Mouse (Mus musculus) neutrophil, adult 65 days (primary cell): ENCODE measurements around the gene Fads3. TPM values are rescaled to one million over a fixed set of nuclear protein-coding genes. Genes with fewer than 3 reads are reported as not detected.

Experiments used
- total RNA-seq: library from RNA; stranded (reverse); gene quantifications from 2 replicates; pipeline ENCODE4 v1.2.4, GENCODE M21; 2023

Gene Fads3
- total RNA-seq, result 1.7 and 2.1 TPM in 2 replicates

DNA sequence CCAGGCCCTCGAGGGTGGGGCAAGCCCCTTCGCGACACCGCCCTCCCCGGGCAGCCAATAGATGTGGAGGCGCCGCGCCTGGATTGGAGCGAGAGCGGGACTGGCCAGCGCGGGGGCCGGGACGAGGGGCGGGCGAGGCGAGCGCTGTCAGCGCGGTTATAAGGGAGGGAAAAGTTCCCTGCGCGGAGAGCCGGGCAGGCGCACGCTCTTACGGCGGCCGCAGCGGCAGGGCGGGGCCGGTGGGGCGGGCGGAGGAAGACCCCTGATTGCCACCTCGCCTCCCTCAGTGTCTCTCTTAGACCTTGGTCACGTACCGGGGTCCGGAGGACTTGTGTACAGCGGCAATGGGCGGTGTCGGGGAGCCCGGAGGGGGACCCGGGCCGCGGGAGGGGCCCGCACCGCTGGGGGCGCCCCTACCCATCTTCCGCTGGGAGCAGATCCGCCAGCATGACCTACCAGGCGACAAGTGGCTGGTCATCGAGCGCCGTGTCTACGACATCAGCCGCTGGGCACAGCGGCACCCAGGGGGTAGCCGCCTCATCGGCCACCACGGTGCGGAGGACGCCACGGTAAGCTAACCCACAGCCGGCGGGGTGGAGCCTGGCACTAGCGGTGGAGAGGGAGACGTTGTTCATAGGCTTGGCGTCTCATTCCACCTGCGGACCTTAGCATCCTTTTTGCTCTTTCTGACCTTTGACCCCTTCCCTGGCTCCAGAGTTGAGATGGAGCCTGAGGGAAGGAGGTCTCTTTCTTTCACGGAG, at the start of gene Fads3:
TSS of gene Fads3 (plus strand) at position 182 of the 761 bp plus-strand sequence.

GRCm38 (mm10) chr19:10001206-10001969, 40.0 kb upstream of the Fads3 start, which contains the start of the genes Best1 and Rab3il1:
TSS of gene Best1 (minus strand) at chr19:10001633.
TSS of gene Rab3il1 (plus strand) at chr19:10001669.

DNA sequence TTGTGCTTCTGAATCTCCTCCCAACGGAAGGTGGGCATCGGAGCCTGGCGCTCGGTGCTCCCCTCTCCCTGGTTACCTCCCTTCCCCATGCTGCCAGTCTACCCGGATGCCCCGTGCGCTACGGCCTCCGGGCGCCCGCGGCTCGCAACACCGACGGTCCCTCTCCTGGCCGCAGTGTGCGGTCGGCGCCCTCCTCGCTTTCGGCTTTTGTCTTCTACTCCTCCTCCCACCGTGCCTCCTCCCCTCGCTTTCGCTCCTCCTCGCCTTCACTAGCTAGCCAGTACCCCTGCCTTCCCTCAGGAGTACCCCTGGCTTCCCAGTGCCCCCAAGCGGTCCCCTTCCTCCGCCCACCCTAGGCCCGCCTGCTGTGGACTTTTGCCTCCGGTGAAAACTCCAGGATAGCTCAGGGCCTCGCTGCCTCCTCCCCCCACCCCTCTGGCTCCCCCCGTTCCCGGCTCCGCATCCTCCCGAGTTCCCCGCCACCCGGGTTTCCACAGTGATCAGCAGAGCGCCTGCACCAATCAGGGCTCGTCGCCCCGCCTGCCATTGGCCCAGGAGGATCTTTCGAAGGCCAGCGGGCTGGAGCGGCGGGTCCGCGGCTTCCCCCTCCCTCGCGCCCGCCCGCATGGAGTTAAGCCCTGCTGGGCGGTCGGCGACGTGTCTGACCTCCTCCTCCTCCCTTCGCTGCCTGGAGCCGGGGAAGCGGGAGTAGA, 60.1 kb downstream of the Fads3 start, which contains the start of gene Fads2:
TSS of gene Fads2 (minus strand) at position 406 of the 713 bp plus-strand sequence.

Other genes with a start within 250 kb of the Fads3 start
- gene Scgb2a2, start 194.0 kb upstream of the Fads3 start, total RNA-seq, result not detected in 2 replicates
- gene Incenp, start 142.0 kb upstream of the Fads3 start, total RNA-seq, result 185 and 345 TPM in 2 replicates
- gene Fth1, start 61.0 kb upstream of the Fads3 start, total RNA-seq, result 3,803 and 3,855 TPM in 2 replicates
- gene Best1, start 39.9 kb upstream of the Fads3 start, total RNA-seq, result not detected in 2 replicates
- gene Rab3il1, start 39.9 kb upstream of the Fads3 start, total RNA-seq, result 1.3 and 2.1 TPM in 2 replicates
- gene Fads2, start 60.2 kb downstream of the Fads3 start, total RNA-seq, result 1.1 and 1.2 TPM in 2 replicates
- 4.1 and 6.0 TPM in 2 replicates for gene Fads1, start 141.3 kb downstream of the Fads3 start, total RNA-seq
- gene Tmem258, start 162.4 kb downstream of the Fads3 start, total RNA-seq, result 55.7 and 86.5 TPM in 2 replicates
- 32.8 and 35.9 TPM in 2 replicates for gene Fen1, start 162.6 kb downstream of the Fads3 start, total RNA-seq
- gene Myrf, start 199.2 kb downstream of the Fads3 start, total RNA-seq, result not detected in 2 replicates